Mouse (Mus musculus) frontal cortex, postnatal 36 days (tissue): ENCODE results near the gene Hectd2.

Experiments used
- DNase-seq, 2 experiments: peaks; one replicate each; pipeline ENCODE4 v3.0.0; 2022; ENCODE audit warnings: low spot score in 2 of 2

The Hectd2 gene

DNA sequence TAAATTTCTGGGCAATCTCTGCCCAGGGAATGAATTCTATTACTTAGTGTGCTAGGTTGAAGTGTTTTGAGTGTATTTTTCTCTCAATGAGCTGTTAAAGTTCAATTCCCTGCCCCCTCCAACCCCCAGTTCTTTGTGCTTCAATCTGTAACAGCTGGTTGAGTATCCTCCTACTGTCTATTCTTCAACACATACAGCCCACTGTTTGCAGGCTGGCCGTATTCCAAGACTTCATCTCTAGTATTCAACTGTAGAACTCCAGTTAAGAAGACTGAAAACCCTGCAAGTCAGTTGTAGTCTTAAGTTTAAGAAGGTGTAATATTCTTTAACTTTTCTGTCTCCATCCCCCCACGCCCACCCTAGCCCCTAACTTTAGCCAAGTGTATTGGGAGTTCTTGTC is 10.0 kb downstream of the Hectd2 start:
- DNase-seq = peak; percentile 49 to 75

GRCm38 (mm10) chr19:36573986-36574385 is 19.5 kb downstream of the Hectd2 start:
- no peak for DNase-seq

GRCm38 (mm10) chr19:36575159-36575558 is 20.7 kb downstream of the Hectd2 start:
- no peak for DNase-seq

DNA sequence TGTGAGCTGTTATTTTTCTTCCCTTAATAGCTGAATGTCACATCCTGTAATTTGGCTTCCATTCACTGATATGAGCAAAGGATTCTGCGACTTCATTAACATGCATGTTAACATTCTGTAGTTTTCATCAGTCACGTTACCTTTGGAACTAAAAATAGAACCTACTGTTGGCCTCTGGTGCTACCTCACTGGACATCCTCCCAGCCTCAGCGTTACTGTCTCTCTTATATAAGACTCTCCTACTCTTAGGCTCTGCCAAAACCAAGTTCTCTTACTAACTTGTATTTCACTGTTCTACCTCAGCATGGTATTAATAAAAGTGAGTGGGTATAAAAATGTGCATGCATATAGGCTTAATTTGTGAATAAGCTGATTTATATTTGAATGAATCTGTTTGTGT is 26.4 kb downstream of the Hectd2 start:
- DNase-seq = no peak

- DNase-seq = no peak
Observed at GRCm38 (mm10) chr19:36582116-36582515, 27.7 kb downstream of the Hectd2 start.

DNA sequence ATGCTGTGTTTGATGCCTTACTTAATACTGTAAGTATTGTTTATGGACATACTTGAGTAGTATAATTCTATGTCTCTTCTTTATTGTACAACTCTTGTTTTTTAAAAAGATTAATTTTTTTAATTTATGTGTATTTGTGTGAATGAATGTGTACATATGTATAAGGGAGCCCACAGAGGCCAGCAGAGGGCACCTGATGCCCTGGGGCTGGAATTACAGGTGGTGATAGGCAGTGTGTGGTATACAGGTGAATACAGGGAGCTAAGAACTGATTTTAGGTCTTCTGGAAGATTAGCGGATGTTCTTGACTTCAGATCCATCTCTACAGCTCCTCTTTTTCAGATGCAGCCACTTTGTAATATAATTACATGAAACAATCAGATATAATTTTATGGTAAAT is 31.1 kb downstream of the Hectd2 start:
- no peak for DNase-seq

DNA sequence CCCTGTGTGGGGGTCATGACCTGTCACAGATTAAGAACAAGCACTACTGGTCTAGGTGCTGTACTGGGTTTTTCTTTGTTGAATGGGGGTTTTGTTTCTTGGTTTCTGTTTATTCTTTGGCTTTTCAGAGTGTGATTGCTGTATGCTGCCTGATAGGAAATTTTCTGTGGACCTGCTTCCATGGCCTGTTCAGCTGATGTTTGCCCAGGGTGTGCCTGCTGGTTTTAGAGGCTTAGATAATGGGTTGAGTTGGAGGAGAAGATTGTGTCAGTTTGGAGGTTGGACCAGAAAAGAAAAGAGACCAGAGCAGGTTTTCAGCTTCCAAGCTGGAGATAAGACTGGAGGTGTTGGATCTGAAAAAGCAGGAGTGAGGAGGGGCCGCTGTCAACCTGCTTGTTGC is 40.0 kb downstream of the Hectd2 start:
- DNase-seq = no peak

- no peak for DNase-seq
Observed at GRCm38 (mm10) chr19:36601869-36602268, 47.4 kb downstream of the Hectd2 start.

GRCm38 (mm10) chr19:36602535-36603312 is 48.3 kb downstream of the Hectd2 start:
- no peak for DNase-seq

DNA sequence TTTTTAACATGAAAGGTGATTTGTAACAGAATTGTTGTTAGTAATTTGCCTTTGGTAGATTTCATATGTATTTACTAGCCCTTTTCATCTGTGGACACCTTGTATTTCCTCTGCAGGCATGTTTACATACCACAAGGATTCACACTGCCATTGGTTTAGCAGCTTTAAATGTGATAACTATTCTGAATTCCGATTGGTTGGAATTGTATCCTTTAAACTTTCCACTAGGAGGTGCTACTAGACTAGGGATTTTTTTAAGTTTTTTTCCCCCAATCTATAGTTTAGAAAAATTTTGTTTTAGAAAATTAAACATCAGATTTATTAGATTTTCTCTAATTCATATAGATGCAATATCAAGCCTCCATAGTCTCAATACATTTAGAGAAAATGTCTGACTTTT is 51.8 kb downstream of the Hectd2 start:
- DNase-seq = no peak

DNA sequence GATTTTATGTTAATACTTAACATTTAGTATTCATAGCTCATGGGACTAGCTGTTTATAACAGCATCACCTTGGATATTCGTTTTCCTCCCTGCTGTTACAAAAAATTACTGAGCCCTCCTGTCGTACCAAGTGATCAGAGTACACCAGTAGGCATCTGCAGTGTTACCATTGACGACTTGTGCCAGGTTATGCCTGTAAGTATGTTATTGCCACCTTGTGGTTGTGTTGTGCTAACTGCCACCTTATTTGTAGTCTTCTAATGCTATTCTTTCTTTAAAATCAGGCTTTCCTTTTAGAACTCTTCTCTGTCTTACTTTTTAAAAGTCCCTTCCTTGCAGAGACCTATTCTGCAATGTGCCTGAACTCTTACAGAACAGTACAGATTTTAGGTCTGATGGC is 54.8 kb downstream of the Hectd2 start:
- DNase-seq = no peak

GRCm38 (mm10) chr19:36610309-36610708 is 55.9 kb downstream of the Hectd2 start:
- no peak for DNase-seq

- no peak for DNase-seq
Observed at GRCm38 (mm10) chr19:36625906-36626305, 71.5 kb downstream of the Hectd2 start.

DNA sequence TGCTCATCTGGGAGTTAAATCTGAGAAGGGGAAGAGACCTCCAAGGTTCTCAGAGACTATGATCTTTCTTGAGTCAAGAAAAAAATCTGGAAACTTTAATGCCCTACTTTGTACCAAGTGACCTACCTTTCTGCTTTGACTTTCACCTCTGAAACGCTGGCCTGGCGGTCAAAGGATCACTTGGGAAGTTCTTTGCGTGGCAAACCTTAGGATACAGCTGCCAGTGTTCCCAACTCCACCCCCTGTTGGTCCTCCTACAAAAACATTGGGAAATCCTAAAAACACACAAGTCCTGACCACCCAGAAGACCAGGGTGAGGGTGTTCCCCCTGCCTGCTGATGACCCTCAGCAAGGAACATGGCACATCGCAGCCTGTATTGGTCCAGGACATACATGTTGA is 72.4 kb downstream of the Hectd2 start:
- no peak for DNase-seq

DNA sequence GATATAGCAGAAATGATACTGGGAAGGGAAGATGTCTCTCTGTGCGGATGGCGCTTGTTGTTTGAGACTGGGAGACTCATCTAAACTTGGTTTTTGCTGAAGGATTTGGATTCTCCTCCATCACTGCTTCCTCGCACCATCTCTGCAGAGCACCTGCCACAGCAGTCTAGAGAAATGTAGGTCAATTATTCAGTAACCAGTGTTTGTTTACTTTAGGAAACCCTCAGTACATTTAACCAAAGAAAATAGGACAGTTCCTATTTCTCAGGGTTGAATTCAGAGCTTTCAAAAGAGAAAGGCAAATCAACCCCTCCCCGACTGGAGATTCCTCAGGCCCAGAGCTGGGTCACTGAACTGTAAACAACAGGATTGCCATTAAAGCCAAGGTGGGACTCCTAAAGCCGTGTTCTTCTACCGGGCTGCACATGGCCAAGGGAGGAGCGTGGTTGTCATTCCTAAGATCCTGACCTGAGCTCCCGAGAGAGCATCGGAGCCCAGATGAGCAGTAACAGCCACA is 75.0 kb downstream of the Hectd2 start:
- no peak for DNase-seq

GRCm38 (mm10) chr19:36630361-36630760 is 75.9 kb downstream of the Hectd2 start:
- DNase-seq = no peak

- no peak for DNase-seq
Observed at GRCm38 (mm10) chr19:36634771-36635170, 80.3 kb downstream of the Hectd2 start.

DNA sequence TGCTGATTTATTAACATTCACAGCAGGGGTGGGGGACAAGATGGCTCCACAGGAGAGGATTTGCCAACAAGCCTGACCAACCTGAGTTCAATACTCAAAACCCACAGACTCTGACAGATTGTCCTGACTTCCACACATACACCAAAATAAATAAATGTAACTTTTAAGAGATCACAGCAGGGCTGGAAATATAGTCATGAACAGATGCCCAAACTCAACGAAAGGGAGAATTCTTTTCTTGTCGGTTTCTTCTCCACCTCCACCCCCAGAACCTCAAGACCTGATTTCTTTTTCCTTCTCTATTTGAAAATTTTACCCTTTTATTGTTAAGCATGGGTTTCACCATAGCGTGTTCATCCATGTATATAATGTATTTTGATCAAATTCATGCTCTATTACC is 82.8 kb downstream of the Hectd2 start:
- no peak for DNase-seq

GRCm38 (mm10) chr19:36637948-36638587 is 83.6 kb downstream of the Hectd2 start:
- no peak for DNase-seq

- DNase-seq = no peak
Observed at GRCm38 (mm10) chr19:36639072-36639471, 84.6 kb downstream of the Hectd2 start.

DNA sequence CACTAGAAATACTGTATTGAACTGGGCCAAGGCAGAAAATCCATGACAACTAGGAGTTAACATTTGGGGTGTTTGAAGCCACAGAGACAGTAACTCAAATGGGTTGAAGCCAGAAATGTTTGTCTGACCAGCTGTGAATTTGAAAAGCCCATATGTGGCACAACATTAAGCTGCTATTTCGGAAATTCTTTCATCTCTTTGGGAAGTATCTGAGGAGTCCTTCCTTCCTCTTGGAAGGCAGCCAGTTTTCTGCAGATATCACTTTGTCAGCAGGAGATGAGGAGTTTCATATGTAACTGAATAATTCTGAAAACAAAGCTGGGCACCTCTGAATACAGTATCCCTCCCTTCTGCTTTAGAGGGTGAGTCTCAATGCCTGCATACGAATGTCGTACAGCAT is 86.7 kb downstream of the Hectd2 start:
- DNase-seq = peak in 1 of 2 experiments; percentile 64

DNA sequence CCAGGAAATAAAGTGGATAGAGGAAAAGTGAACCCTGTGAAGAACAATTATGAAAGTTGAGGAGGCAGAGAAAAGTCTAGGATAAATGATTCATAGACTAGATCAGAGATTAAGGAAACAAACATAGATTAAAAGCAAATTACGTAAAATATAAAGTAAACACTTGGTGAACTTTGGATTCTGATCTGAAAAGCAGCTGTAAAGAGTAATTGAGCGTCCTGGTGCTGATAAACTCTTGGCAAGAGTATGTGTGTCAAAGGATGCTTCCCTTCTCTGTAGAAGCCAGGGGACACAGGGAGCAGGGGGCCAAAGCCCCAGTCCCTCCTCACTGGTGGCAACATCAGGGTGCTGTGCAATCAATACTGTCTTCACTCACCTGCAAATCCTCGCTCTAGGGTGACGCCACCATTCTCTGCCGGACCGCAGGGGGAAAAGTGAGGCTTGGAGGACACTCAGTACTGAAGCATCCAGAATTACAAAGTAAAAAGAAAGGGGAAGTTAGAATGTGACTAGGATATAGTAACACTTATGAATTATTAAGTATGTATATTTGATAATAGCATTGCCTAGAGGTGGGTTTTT is 91.0 kb downstream of the Hectd2 start:
- DNase-seq = no peak
